Mouse (Mus musculus): Measurements from ENCODE around the gene H2afj. TPM values are rescaled to one million over a fixed set of nuclear protein-coding genes. Genes with fewer than 3 reads are reported as not detected.
"Not testable (repeated sequence)": the region's sequence is repeated elsewhere in the genome, so short reads cannot be mapped to it uniquely, and the experiment has no call there.

The H2afj gene
- polyA plus RNA-seq, 1 experiment from 2014 or later = 89.1 TPM

DNA sequence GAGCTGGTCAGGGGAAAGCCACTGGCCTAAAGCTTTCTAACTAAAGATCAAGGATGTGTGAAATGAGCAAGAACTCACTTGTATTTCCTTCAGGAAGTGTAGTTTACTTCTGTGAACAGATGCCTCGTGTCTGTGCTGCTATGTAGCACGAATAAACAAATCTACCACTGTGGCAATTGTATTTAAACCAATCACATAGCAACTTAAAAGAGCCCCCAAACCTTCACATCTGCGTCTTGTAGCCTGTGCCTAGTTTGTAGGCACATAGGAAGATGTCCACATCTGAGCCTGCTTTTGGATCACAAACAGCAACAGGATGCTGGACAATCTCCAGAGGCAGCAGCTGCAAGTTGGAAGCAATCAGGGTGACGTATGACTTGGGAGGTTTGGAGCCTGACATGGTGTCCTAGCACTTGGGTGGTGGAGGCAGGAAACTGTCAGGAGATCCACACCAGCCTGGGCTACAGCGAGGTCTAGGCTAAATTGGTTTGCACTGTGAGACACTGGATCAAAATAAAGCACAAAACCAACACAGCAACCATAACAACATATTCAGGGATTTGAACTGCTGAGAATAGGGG, 18.6 kb upstream of the H2afj start:
- DNase-seq (ENCODE audit: low spot score) (no peak), ATAC-seq (replicated peaks; ENCODE audit: insufficient number of reproducible peaks, low FRiP score, low TSS enrichment, low read depth) (no peak)
- Histone ChIP-seq H3K4me3 (ENCODE audit: low read depth, low read length) (no peak overlapping the region), H3K4me2 (ENCODE audit: low read depth, low read length) (no peak overlapping the region), H3K4me1 (ENCODE audit: control insufficient read depth, insufficient read depth, low read length) (no peaks in the 10 kb centered on the region), H3K27ac (replicated peaks; ENCODE audit: low read depth, low read length) (no peak overlapping the region), H3K9ac (replicated peaks; ENCODE audit: low read length) (no peak overlapping the region), H3K36me3 (replicated peaks; ENCODE audit: control insufficient read depth, insufficient read depth, low read depth, low read length) (no peaks in the 10 kb centered on the region), H3K9me3 (replicated peaks; ENCODE audit: control insufficient read depth, low read length) (no peaks in the 10 kb centered on the region), H3K27me3 (ENCODE audit: control insufficient read depth, insufficient read depth, low read length) (no peaks in the 10 kb centered on the region; the same call in 1 of the 2 replicates)
- WGBS = 76% methylated on average over 5 of the region's 5 CpGs

DNA sequence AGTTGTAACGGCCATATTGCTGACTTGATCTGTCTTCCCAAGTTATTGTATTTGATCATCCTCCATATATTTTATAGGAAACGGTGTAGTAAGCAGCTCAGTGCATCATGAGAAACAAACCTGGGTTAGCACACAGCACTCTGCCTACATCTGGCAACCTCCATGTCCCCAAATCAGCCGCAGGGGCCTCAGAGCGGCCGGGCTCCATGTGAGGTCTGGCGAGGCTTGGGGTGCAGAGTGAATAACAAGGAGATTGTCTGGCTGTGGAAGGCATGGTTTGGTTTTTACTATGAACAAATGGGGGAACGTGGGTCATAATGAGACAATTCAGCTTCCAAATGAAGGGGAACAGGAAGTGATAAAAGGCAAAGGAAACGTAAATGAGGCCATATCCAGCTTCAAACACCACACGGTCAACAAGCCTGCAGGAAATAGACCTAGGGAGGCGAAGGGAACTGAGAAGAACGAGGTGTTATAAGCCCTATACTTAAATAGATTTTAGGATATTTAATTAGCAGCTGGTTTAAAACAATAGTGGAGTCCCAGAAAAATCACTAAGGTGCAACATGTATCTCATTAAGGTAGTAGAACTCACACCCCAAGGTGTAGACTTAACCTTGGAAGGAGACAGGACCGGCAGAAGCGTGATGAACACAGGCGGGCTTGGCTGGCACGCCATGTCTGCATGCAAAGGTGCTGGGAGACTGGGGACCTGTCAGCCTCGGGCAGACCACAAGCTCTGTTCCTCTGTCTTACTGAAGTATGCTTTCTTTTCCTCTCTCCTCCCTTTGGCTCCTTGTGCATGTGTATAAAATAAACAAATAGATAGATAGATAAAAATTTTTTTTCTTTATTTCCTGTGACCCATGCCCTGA, 14.9 kb upstream of the H2afj start:
- Histone ChIP-seq H3K27me3 (ENCODE audit: control insufficient read depth, insufficient read depth, low read length) (no peaks in the 10 kb centered on the region; the same call in 1 of the 2 replicates), H3K36me3 (replicated peaks; ENCODE audit: control insufficient read depth, insufficient read depth, low read depth, low read length) (no peaks in the 10 kb centered on the region), H3K4me3 (ENCODE audit: low read depth, low read length) (no peak overlapping the region), H3K4me2 (ENCODE audit: low read depth, low read length) (peak overlapping the region; percentile 64; the same call in 1 of the 2 replicates), H3K27ac (replicated peaks; ENCODE audit: low read depth, low read length) (no peak overlapping the region), H3K9ac (replicated peaks; ENCODE audit: low read length) (no peak overlapping the region), H3K9me3 (replicated peaks; ENCODE audit: control insufficient read depth, low read length) (no peaks in the 10 kb centered on the region), H3K4me1 (ENCODE audit: control insufficient read depth, insufficient read depth, low read length) (no peaks in the 10 kb centered on the region)
- ATAC-seq (replicated peaks; ENCODE audit: insufficient number of reproducible peaks, low FRiP score, low TSS enrichment, low read depth) (no peak), DNase-seq (ENCODE audit: low spot score) (no peak)
- 24% methylated on average over 16 of the region's 16 CpGs for WGBS

DNA sequence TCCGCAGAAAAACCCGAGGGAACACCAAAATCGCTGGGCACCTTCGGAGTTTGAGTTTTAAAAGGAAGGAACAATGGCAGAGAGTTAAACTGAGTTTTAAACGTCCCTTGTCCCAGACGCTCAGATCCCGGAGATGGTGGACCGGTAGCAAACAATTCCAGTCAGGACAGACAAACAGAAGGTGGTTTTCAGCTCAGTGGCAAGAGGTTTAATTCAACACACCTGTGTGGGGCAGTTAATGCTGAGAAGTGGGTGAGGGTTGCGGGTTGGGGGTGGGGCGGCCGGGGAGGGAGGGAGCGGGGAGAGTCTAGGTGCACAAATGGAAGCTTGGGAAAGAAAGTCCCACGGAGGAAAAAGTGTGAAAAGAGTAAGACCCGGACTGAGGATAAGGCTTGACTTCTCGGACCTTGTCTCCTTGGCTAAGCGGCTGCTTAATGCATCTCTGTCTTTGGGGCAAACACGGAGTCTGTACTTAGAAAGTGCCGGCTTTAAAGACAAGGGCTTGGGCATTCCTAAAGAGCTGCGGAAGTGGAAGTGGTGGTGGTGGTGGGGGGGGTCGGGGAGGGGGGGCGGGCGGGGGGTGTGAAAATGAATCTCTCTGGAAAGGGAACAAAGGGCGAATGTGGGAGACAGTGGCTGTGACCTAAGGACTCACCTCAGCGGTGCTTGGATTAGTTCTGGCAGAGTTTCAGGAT, 14.1 kb upstream of the H2afj start:
- WGBS = 2% methylated on average over 22 of the region's 24 CpGs
- H3K4me2 ChIP-seq (ENCODE audit: low read depth, low read length) = peak overlapping the region; percentile 64
- H3K9ac ChIP-seq (replicated peaks; ENCODE audit: low read length) = peak overlapping the region; percentile 37; the same call in 1 of the 2 replicates
- H3K4me1 ChIP-seq (ENCODE audit: control insufficient read depth, insufficient read depth, low read length) = no peaks in the 10 kb centered on the region
- H3K4me3 ChIP-seq (ENCODE audit: low read depth, low read length) = peak overlapping the region; percentile 36
- no peaks in the 10 kb centered on the region for H3K36me3 ChIP-seq (replicated peaks; ENCODE audit: control insufficient read depth, insufficient read depth, low read depth, low read length)
- no peaks in the 10 kb centered on the region for H3K9me3 ChIP-seq (replicated peaks; ENCODE audit: control insufficient read depth, low read length)
- DNase-seq (ENCODE audit: low spot score) (peak; percentile 22), ATAC-seq (replicated peaks; ENCODE audit: insufficient number of reproducible peaks, low FRiP score, low TSS enrichment, low read depth) (no peak)
- no peaks in the 10 kb centered on the region; the same call in 1 of the 2 replicates for H3K27me3 ChIP-seq (ENCODE audit: control insufficient read depth, insufficient read depth, low read length)
- H3K27ac ChIP-seq (replicated peaks; ENCODE audit: low read depth, low read length) = no peak overlapping the region

- Histone ChIP-seq H3K27ac (replicated peaks; ENCODE audit: low read depth, low read length) (no peak overlapping the region), H3K4me2 (ENCODE audit: low read depth, low read length) (no peak overlapping the region), H3K4me1 (ENCODE audit: control insufficient read depth, insufficient read depth, low read length) (no peaks in the 10 kb centered on the region), H3K27me3 (ENCODE audit: control insufficient read depth, insufficient read depth, low read length) (no peaks in the 10 kb centered on the region; the same call in 1 of the 2 replicates), H3K9me3 (replicated peaks; ENCODE audit: control insufficient read depth, low read length) (no peaks in the 10 kb centered on the region), H3K36me3 (replicated peaks; ENCODE audit: control insufficient read depth, insufficient read depth, low read depth, low read length) (no peaks in the 10 kb centered on the region), H3K9ac (replicated peaks; ENCODE audit: low read length) (no peak overlapping the region), H3K4me3 (ENCODE audit: low read depth, low read length) (no peak overlapping the region)
- DNase-seq (ENCODE audit: low spot score) = no peak
- no peak for ATAC-seq (replicated peaks; ENCODE audit: insufficient number of reproducible peaks, low FRiP score, low TSS enrichment, low read depth)
- 61% methylated on average over 1 of the region's 1 CpGs for WGBS
These were observed 12.9 kb upstream of the H2afj start for GRCm38 (mm10) chr6:136795110-136795509.

GRCm38 (mm10) chr6:136795850-136796249, 12.2 kb upstream of the H2afj start:
- H3K9me3 ChIP-seq (replicated peaks; ENCODE audit: control insufficient read depth, low read length) = no peaks in the 10 kb centered on the region
- 59% methylated on average over 6 of the region's 6 CpGs for WGBS
- H3K27ac ChIP-seq (replicated peaks; ENCODE audit: low read depth, low read length) = no peak overlapping the region
- ATAC-seq (replicated peaks; ENCODE audit: insufficient number of reproducible peaks, low FRiP score, low TSS enrichment, low read depth) (no peak), DNase-seq (ENCODE audit: low spot score) (no peak)
- no peaks in the 10 kb centered on the region; the same call in 1 of the 2 replicates for H3K27me3 ChIP-seq (ENCODE audit: control insufficient read depth, insufficient read depth, low read length)
- no peak overlapping the region for H3K4me2 ChIP-seq (ENCODE audit: low read depth, low read length)
- H3K4me1 ChIP-seq (ENCODE audit: control insufficient read depth, insufficient read depth, low read length) = no peaks in the 10 kb centered on the region
- H3K36me3 ChIP-seq (replicated peaks; ENCODE audit: control insufficient read depth, insufficient read depth, low read depth, low read length) = no peaks in the 10 kb centered on the region
- no peak overlapping the region for H3K4me3 ChIP-seq (ENCODE audit: low read depth, low read length)
- H3K9ac ChIP-seq (replicated peaks; ENCODE audit: low read length) = no peak overlapping the region

DNA sequence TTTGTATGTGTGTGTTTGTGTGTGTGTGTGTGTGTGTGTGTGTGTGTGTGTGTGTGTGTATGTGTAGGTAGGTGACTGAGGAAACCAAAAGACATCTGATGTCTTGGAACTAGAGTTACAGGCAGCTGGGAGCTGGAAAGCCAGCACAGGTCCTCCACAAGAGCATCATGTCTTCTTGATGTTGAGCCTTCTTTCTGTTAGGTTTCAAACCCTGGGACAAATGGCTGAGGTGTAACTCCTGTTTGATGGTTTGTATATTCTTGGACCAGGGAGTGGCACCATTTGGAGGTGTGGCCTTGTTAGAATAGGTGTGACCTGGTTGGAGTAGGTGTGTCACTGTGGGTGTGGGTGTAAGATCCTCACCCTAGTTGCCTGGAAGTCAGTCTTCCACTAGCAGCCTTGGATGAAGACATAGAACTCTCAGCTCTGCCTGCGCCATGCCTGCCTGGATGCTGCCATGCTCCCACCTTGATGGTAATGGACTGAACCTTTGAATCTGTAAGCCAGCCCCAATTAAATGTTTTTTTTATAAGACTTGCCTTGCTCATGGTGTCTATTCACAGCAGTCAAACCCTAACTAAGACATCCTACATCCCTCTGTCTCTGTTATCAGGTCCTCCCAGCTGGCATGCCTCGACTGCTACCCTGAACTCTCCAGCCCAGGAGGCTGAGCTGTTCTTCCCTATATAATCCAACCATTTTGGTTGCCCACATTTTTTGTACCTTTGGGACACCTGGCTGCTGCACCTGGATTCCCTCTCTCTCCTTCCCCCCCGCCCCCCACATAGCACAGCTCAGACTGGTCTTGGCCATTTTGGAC, 10.0 kb upstream of the H2afj start:
- not testable (repeated sequence) for H3K4me1 ChIP-seq (ENCODE audit: control insufficient read depth, insufficient read depth, low read length); H3K36me3 ChIP-seq (replicated peaks; ENCODE audit: control insufficient read depth, insufficient read depth, low read depth, low read length); H3K9ac ChIP-seq (replicated peaks; ENCODE audit: low read length); ATAC-seq (replicated peaks; ENCODE audit: insufficient number of reproducible peaks, low FRiP score, low TSS enrichment, low read depth); H3K4me2 ChIP-seq (ENCODE audit: low read depth, low read length); H3K27ac ChIP-seq (replicated peaks; ENCODE audit: low read depth, low read length); H3K9me3 ChIP-seq (replicated peaks; ENCODE audit: control insufficient read depth, low read length); DNase-seq (ENCODE audit: low spot score); H3K27me3 ChIP-seq (ENCODE audit: control insufficient read depth, insufficient read depth, low read length); H3K4me3 ChIP-seq (ENCODE audit: low read depth, low read length)
- WGBS = 80% methylated on average over 3 of the region's 3 CpGs

- ATAC-seq (replicated peaks; ENCODE audit: insufficient number of reproducible peaks, low FRiP score, low TSS enrichment, low read depth) (no peak), DNase-seq (ENCODE audit: low spot score) (no peak)
- no peaks in the 10 kb centered on the region for H3K4me1 ChIP-seq (ENCODE audit: control insufficient read depth, insufficient read depth, low read length)
- WGBS = 93% methylated on average over 8 of the region's 8 CpGs
- H3K27me3 ChIP-seq (ENCODE audit: control insufficient read depth, insufficient read depth, low read length) = no peaks in the 10 kb centered on the region
- no peak overlapping the region for H3K4me3 ChIP-seq (ENCODE audit: low read depth, low read length)
- no peaks in the 10 kb centered on the region for H3K36me3 ChIP-seq (replicated peaks; ENCODE audit: control insufficient read depth, insufficient read depth, low read depth, low read length)
- no peak overlapping the region for H3K9ac ChIP-seq (replicated peaks; ENCODE audit: low read length)
- H3K4me2 ChIP-seq (ENCODE audit: low read depth, low read length) = no peak overlapping the region
- no peak overlapping the region for H3K27ac ChIP-seq (replicated peaks; ENCODE audit: low read depth, low read length)
- no peaks in the 10 kb centered on the region for H3K9me3 ChIP-seq (replicated peaks; ENCODE audit: control insufficient read depth, low read length)
These were observed 7.3 kb upstream of the H2afj start for GRCm38 (mm10) chr6:136800710-136801109.
